Mouse (Mus musculus) MEL (cell line): ENCODE data around the gene Focad.

Experiments used
- BHLHE40 ChIP-seq: IDR thresholded peaks from 2 replicates; pipeline ENCODE4 v1.6.1; 2012; ENCODE audit warnings: low read depth, mild to moderate bottlenecking, inconsistent platforms, low read length, improper control_type of control experiment, borderline replicate concordance
- CHD1 ChIP-seq: IDR thresholded peaks from 2 replicates; pipeline ENCODE4 v1.6.1; 2012; ENCODE audit warnings: low read depth, mild to moderate bottlenecking, inconsistent platforms, low read length, improper control_type of control experiment
- CTCF ChIP-seq, 3 experiments: IDR thresholded peaks in 2 of 3; conservative IDR thresholded peaks in 1 of 3; 2 replicates each; pipeline ENCODE4 v1.5.1; 2011 to 2012; ENCODE audit warnings: low read length in 3 of 3, low read depth in 2 of 3, mild to moderate bottlenecking in 2 of 3, improper control_type of control experiment in 1 of 3, inconsistent platforms in 1 of 3, mixed read lengths in 1 of 3, moderate library complexity in 1 of 3; ENCODE audit not compliant: control insufficient read depth in 1 of 3, insufficient read depth in 1 of 3, poor library complexity in 1 of 3, severe bottlenecking in 1 of 3
- E2F4 ChIP-seq: IDR thresholded peaks from 2 replicates; pipeline ENCODE4 v1.6.1; 2011; ENCODE audit warnings: low read depth, low read length, improper control_type of control experiment, borderline replicate concordance
- EP300 ChIP-seq, 2 experiments: IDR thresholded peaks; 2 replicates each; pipeline ENCODE4 v1.6.1; 2011; ENCODE audit warnings: improper control_type of control experiment in 2 of 2, low read length in 2 of 2, low read depth in 1 of 2, mild to moderate bottlenecking in 1 of 2
- HCFC1 ChIP-seq: IDR thresholded peaks from 2 replicates; pipeline ENCODE4 v1.6.1; 2012; ENCODE audit warnings: low read depth, mild to moderate bottlenecking, inconsistent platforms, low read length, improper control_type of control experiment, moderate library complexity
- MAX ChIP-seq: IDR thresholded peaks from 2 replicates; pipeline ENCODE4 v1.6.1; 2011; ENCODE audit warnings: low read length, improper control_type of control experiment
- POLR2A ChIP-seq, 2 experiments: IDR thresholded peaks; 2 replicates each; pipeline ENCODE4 v1.6.1; 2011 to 2012; ENCODE audit warnings: low read length in 2 of 2, mild to moderate bottlenecking in 2 of 2, control low read depth in 1 of 2, improper control_type of control experiment in 1 of 2, low read depth in 1 of 2, moderate library complexity in 1 of 2; ENCODE audit not compliant: control insufficient read depth in 1 of 2, insufficient read depth in 1 of 2, poor library complexity in 1 of 2
- TAL1 ChIP-seq: IDR thresholded peaks from 2 replicates; pipeline ENCODE4 v1.6.1; 2012; ENCODE audit warnings: mild to moderate bottlenecking, inconsistent platforms, low read length, moderate library complexity, mixed read lengths
- ZMIZ1 ChIP-seq: IDR thresholded peaks from 2 replicates; pipeline ENCODE4 v1.6.1; 2012; ENCODE audit warnings: low read depth, mild to moderate bottlenecking, inconsistent platforms, low read length, improper control_type of control experiment, moderate library complexity

DNA sequence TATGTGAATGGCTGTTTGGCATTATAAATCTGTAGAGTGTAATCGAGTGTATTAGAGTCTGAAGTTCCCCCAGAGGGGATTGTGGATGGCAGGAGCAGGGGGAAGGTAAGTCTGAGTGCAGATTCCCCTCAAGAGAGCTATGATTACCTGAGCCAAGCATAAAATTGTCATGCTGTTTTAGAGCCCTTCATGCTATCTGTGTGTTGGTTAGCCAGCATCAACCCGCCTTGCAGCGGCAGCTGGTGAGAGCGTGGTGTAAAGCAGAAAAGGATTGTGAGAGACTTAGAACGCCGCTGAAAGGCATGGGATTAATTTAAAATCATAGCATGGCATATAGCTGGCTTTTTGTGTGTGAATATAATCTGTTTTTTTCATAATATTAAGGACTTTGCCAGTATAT lies 63.2 kb downstream of the Focad start:
- no peak for TF ChIP-seq ZMIZ1
- TF ChIP-seq POLR2A (IDR thresholded peaks at IDR 0.05; ENCODE audit: control insufficient read depth in 1 of 2, insufficient read depth in 1 of 2, low read depth in 1 of 2, low read length in 2 of 2, poor library complexity in 1 of 2), result no peak
- no peak for TF ChIP-seq HCFC1
- TF ChIP-seq MAX, result no peak
- no peak for TF ChIP-seq TAL1
- TF ChIP-seq CHD1, result no peak
- no peak for TF ChIP-seq E2F4
- TF ChIP-seq EP300 (IDR thresholded peaks at IDR 0.05; ENCODE audit: low read depth in 1 of 2, low read length in 2 of 2), result no peak
- no peak for TF ChIP-seq CTCF (IDR thresholded peaks at IDR 0.05 in 2 of 3, conservative IDR thresholded peaks at IDR 0.05 in 1 of 3; ENCODE audit: control insufficient read depth in 1 of 3, insufficient read depth in 1 of 3, low read depth in 2 of 3, low read length in 3 of 3, poor library complexity in 1 of 3, severe bottlenecking in 1 of 3)
- TF ChIP-seq BHLHE40, result no peak
